Mouse (Mus musculus) midbrain, embryonic 12.5 days (tissue): ENCODE data around the gene Zfp94. TPM values are rescaled to one million over a fixed set of nuclear protein-coding genes. Genes with fewer than 3 reads are reported as not detected.
A peak's percentile ranks its signal among the peaks of the same experiment; 100 is the strongest.

ENCODE experiments used
- ATAC-seq: fragments of 200-750 bp; cut with Nextera tagmentation; 2 replicates; pipeline ENCODE4 v1.8.0; 2017; ENCODE audit warnings: low read depth, moderate TSS enrichment, moderate library complexity; ENCODE audit not compliant: low FRiP score
- H3K27ac ChIP-seq: fragments of 300-500 bp; sonication (generic); replicated peaks from 2 replicates; pipeline ENCODE4 v1.5.1; 2016; ENCODE audit warnings: mild to moderate bottlenecking
- H3K27me3 ChIP-seq: fragments of 300-500 bp; sonication (generic); 2 replicates; pipeline ENCODE4 v1.6.1; 2016; ENCODE audit warnings: mild to moderate bottlenecking
- H3K36me3 ChIP-seq: fragments of 300-500 bp; sonication (generic); 2 replicates; pipeline ENCODE4 v1.6.1; 2016
- H3K4me1 ChIP-seq: fragments of 300-500 bp; sonication (generic); 2 replicates; pipeline ENCODE4 v1.6.1; 2016
- H3K4me2 ChIP-seq: fragments of 300-500 bp; sonication (generic); replicated peaks from 2 replicates; pipeline ENCODE4 v1.6.1; 2016; ENCODE audit warnings: mild to moderate bottlenecking, moderate library complexity
- H3K4me3 ChIP-seq: fragments of 300-500 bp; sonication (generic); 2 replicates; pipeline ENCODE4 v1.5.1; 2016; ENCODE audit warnings: mild to moderate bottlenecking
- H3K9ac ChIP-seq: fragments of 300-500 bp; sonication (generic); replicated peaks from 2 replicates; pipeline ENCODE4 v1.6.1; 2016; ENCODE audit warnings: mild to moderate bottlenecking, moderate library complexity
- H3K9me3 ChIP-seq: fragments of 300-500 bp; sonication (generic); 2 replicates; pipeline ENCODE4 v1.6.1; 2016; ENCODE audit warnings: mild to moderate bottlenecking
- WGBS: fragments of 180-500 bp; shearing (Covaris S2); methylation state at CpG from one replicate; pipeline ENCODE4 v1.1.7; 2016; 5-methylcytosine and 5-hydroxymethylcytosine counted together
- polyA plus RNA-seq: library from polyadenylated mRNA; unstranded; fragments of >200 nt; fragmentation: Nextera tagmentation; extraction: Ambion mirVana; gene quantifications from 2 replicates; pipeline ENCODE4 v1.2.1, GENCODE M21; 2016

The Zfp94 gene
- polyA plus RNA-seq: 16.6 and 18.1 TPM in 2 replicates

DNA sequence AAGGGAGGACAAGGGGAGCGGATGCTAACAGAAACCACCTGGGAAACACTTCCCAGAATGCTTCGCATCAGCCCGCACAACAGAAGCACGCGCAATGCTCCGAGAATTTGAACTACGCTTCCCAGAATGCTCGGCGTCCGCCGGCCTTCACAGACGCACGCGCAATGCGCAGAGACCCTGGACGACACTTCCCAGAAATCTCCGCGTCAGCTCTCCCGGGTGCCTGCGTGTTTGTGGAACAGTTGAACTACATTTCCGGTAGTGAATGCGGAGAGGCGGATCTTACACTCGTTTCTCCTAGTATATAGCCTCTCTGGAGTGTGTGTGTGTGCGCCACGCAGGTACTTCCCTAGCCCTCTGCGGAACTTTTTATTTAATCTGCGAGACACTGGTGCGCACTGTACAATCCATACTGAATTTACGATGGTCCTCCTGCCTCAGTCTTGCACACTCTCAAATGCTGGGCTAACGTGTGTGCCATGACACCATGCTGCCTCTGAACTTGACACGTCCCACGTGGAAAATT is at the start of gene Zfp94:
Gene Zfp94 (minus strand): TSS at position 100 of the 526 bp plus-strand sequence.
- Histone ChIP-seq H3K4me3 (peak within 1 kb of the TSS; percentile 67), H3K27me3 (0 out of 2 replicates have a peak, but pooled peaks cover 10% of the 10 kb centered on the region), H3K4me2 (peak within 1 kb of the TSS; percentile 83), H3K9ac (peak within 1 kb of the TSS; percentile 77), H3K4me1 (peaks cover 9% of the 10 kb centered on the region), H3K27ac (peak within 1 kb of the TSS; percentile 73), H3K9me3 (no peaks in the 10 kb centered on the region), H3K36me3 (peaks cover 16% of the 10 kb centered on the region)
- ATAC-seq: peak; percentile 94
- WGBS: under 1% methylated on average over 33 of the region's 33 CpGs

DNA sequence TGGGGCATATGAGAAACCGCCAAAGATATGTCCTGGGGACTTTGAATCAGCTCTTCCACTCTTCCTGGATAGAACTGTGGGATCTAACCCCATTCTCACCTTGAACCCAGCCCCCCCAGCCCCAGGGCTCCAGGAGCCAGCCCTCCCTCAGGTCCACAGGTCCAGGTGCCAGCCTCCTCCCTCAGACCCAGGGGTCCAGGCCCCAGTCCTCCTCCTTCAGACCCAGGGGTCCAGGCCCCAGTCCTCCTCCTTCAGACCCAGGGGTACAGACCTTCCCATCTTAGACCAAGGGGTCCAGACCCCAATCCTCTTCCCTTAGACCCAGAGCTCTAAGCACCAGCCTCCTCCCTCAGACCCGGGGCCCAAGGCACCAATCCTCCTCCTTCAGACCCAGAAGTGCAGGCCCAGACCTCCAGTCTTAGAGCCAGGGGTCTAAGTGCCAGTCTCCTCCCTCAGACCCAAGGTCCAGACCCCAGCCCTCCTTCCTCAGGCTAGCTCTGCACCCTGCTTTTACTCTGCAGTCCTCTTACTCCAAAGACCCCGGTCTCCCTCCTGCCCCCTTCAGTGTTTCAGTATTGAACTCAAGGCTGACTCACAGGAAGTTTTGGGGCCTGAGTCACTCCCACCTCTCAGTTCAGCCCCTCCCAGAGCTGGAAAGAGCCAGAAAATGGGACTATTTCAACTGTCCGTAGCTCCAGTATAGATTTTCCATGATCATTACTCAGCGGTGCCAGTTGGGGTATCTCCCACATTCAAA is 49.0 kb upstream of the Zfp94 start:
- Histone ChIP-seq H3K4me2 (no peak overlapping the region), H3K27me3 (peaks cover 16% of the 10 kb centered on the region), H3K4me1 (no peaks in the 10 kb centered on the region), H3K9ac (no peak overlapping the region), H3K4me3 (no peak overlapping the region), H3K27ac (no peak overlapping the region), H3K36me3 (no peaks in the 10 kb centered on the region), H3K9me3 (no peaks in the 10 kb centered on the region)
- ATAC-seq: peak; percentile 55; the same call in 1 of the 2 replicates
- 81% methylated on average over 5 of the region's 5 CpGs for WGBS

DNA sequence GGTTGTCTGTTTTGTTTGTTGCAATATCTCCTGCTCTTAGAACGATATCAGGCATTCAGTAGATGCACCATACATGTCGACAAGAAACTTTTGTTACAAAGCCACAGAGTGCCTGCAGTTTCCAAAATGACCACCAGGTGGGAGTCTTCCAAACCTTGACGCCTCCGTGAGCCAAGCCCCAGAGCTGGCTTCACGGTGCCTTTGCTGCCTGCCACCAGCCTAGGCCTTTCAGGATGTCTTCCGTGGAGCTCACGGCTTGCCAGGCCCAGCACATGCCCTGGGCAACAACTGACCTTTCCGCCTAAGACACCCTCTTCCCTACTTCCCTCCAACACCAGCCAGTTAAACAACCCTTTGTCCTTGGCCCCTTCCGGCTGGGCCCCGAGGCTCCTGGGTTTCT is 48.4 kb upstream of the Zfp94 start:
- 27% methylated on average over 10 of the region's 10 CpGs for WGBS

DNA sequence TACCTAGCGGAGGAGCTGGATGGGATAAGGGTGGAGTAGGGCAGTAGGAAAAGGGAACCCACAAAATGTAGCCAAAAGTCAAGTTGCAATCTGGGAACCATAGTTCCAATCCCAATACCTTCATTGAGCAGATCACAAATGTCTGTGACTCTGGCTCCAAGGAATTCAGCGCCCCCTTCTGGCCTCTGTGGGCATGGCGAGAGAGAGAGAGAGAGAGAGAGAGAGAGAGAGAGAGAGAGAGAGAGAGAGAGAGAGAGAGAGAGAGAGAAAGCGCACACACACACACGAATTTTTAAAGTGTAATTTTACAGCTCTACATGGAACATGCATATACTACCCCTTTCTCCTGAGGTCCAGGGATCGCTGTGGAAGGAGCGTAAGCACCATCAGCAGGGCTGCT is 46.8 kb upstream of the Zfp94 start:
- H3K36me3 ChIP-seq: no peaks in the 10 kb centered on the region
- WGBS: 31% methylated on average over 6 of the region's 7 CpGs
- no peak overlapping the region for H3K9ac ChIP-seq
- no peak overlapping the region for H3K4me3 ChIP-seq
- H3K4me1 ChIP-seq: no peaks in the 10 kb centered on the region
- no peak overlapping the region for H3K4me2 ChIP-seq
- no peaks in the 10 kb centered on the region for H3K9me3 ChIP-seq
- H3K27me3 ChIP-seq: peaks cover 13% of the 10 kb centered on the region
- no peak overlapping the region for H3K27ac ChIP-seq
- ATAC-seq: no peak

More for the DNA sequence above, 48.4 kb upstream of the Zfp94 start:
- H3K27ac ChIP-seq: no peak overlapping the region
- H3K9ac ChIP-seq: no peak overlapping the region
- peak; percentile 78; the same call in 1 of the 2 replicates for ATAC-seq
- H3K4me1 ChIP-seq: no peaks in the 10 kb centered on the region
- no peak overlapping the region for H3K4me3 ChIP-seq
- H3K4me2 ChIP-seq: no peak overlapping the region
- peaks cover 13% of the 10 kb centered on the region for H3K27me3 ChIP-seq
- H3K9me3 ChIP-seq: no peaks in the 10 kb centered on the region
- no peaks in the 10 kb centered on the region for H3K36me3 ChIP-seq

DNA sequence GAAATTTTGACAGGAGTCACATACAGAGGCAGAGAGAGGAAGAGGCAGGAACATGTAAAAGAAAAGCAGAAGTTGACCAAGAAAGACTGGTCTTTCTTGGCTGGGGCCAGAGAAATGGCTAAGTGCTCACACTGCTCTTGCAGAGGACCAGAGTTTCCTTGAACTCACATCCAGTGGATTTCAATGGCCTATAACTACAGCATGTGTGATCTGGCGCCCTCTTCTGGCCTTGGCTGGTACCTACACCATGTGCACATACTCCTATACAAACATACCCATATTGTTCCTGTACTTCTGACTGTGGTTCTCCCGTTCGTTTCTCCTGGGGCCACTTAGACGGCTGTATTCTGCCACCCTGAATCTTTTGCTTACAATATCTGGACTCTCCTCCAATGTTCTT is 44.5 kb upstream of the Zfp94 start:
- peaks cover 13% of the 10 kb centered on the region for H3K27me3 ChIP-seq
- no peak for ATAC-seq
- H3K9ac ChIP-seq: no peak overlapping the region
- H3K36me3 ChIP-seq: no peaks in the 10 kb centered on the region
- no peak overlapping the region for H3K27ac ChIP-seq
- no peak overlapping the region for H3K4me3 ChIP-seq
- H3K9me3 ChIP-seq: no peaks in the 10 kb centered on the region
- no peaks in the 10 kb centered on the region for H3K4me1 ChIP-seq
- WGBS: 67% methylated on average over 4 of the region's 4 CpGs
- no peak overlapping the region for H3K4me2 ChIP-seq

DNA sequence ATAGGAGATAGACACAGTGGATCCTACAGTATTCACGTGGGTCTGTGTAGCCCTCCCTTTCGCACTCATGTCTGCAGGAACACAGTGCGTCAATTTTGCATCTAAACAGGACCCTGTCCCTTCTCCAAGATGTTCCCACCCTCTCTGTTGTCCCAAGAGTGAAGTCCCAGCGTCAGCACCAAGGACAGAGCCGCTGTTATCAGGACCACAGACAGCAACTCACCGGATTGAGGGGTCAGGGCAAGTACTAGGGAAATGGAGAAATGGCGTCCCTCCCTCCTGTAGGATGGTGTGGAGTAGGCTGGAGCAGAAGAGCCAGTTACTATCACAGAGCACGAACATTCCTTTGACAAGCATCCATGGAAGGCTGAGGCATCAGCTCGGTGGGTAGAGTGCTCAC is 42.8 kb upstream of the Zfp94 start:
- no peak overlapping the region for H3K4me3 ChIP-seq
- no peak for ATAC-seq
- no peak overlapping the region for H3K9ac ChIP-seq
- H3K27ac ChIP-seq: no peak overlapping the region
- H3K36me3 ChIP-seq: no peaks in the 10 kb centered on the region
- H3K27me3 ChIP-seq: peaks cover 13% of the 10 kb centered on the region
- H3K4me1 ChIP-seq: no peaks in the 10 kb centered on the region
- no peak overlapping the region for H3K4me2 ChIP-seq
- no peaks in the 10 kb centered on the region for H3K9me3 ChIP-seq
- 28% methylated on average over 9 of the region's 9 CpGs for WGBS

DNA sequence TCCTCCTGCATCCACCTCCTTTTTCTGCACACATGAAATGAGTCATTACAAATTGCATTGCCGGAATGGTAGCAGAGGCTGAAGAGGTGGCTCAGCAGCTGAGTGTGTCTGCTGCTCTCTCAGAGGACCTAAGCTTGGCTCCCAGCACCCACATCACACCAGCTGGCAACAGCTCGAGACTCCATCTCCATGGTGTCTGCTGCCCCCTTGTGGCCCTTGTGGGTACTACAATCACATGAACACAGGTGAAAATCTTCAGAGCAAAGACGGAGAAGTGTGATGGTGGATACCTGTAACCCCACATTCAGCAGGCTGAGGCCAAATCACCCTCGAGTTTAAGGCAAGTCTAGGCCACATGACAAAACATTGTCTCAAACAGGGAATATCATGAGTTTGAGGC is 41.4 kb upstream of the Zfp94 start:
- Histone ChIP-seq H3K4me1 (no peaks in the 10 kb centered on the region), H3K27ac (no peak overlapping the region), H3K4me2 (no peak overlapping the region), H3K9ac (no peak overlapping the region), H3K4me3 (no peak overlapping the region), H3K9me3 (no peaks in the 10 kb centered on the region), H3K36me3 (no peaks in the 10 kb centered on the region), H3K27me3 (peaks cover 7% of the 10 kb centered on the region)
- 55% methylated on average over 4 of the region's 4 CpGs for WGBS
- ATAC-seq: no peak

DNA sequence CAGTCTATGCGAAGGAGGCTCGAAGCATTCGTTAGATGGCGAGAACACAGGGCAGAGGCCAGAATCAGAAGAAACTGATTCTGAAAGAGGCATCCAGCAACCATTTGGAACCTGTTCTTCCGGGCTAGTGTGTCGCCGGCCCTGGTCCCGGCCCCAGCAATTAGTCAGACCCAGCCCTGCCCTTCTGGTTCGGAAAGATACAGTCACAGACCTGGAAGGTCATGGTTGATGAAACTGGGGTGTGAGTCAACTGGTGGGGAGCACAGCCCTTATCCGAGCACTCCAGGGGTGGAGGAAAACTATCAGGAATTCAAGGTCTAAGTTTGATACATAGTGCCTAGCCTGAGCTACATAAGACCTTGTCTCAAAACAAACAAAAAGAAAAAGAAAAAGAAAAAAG is 39.6 kb upstream of the Zfp94 start:
- no peak overlapping the region for H3K9ac ChIP-seq
- H3K4me2 ChIP-seq: no peak overlapping the region
- WGBS: 83% methylated on average over 10 of the region's 10 CpGs
- H3K4me1 ChIP-seq: no peaks in the 10 kb centered on the region
- no peak for ATAC-seq
- no peak overlapping the region for H3K27ac ChIP-seq
- no peaks in the 10 kb centered on the region for H3K9me3 ChIP-seq
- H3K27me3 ChIP-seq: 0 out of 2 replicates have a peak, but pooled peaks cover 4% of the 10 kb centered on the region
- no peaks in the 10 kb centered on the region for H3K36me3 ChIP-seq
- no peak overlapping the region for H3K4me3 ChIP-seq

DNA sequence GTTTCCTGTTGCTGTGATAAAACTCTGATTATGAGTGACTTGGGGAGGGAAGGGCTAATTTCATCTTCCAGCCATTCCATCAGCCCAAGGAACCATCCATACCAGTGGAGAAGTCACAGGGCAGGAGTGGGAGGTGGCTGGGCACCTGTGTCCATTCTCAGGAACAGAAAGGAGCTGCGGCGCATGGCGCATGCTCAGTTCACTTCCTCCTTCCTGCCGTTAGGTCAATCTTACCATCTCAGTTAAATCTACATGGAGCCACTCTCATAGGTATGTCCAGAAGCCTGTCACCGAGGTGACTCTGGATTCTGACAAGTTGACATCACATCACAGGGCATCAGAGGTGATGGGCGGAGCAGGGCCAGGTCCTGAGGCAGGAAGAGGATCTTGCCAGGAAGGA is 39.2 kb upstream of the Zfp94 start:
- no peak overlapping the region for H3K27ac ChIP-seq
- no peak for ATAC-seq
- no peaks in the 10 kb centered on the region for H3K9me3 ChIP-seq
- no peak overlapping the region for H3K4me2 ChIP-seq
- H3K9ac ChIP-seq: no peak overlapping the region
- 89% methylated on average over 6 of the region's 6 CpGs for WGBS
- 0 out of 2 replicates have a peak, but pooled peaks cover 4% of the 10 kb centered on the region for H3K27me3 ChIP-seq
- H3K4me3 ChIP-seq: no peak overlapping the region
- H3K36me3 ChIP-seq: no peaks in the 10 kb centered on the region
- H3K4me1 ChIP-seq: no peaks in the 10 kb centered on the region

DNA sequence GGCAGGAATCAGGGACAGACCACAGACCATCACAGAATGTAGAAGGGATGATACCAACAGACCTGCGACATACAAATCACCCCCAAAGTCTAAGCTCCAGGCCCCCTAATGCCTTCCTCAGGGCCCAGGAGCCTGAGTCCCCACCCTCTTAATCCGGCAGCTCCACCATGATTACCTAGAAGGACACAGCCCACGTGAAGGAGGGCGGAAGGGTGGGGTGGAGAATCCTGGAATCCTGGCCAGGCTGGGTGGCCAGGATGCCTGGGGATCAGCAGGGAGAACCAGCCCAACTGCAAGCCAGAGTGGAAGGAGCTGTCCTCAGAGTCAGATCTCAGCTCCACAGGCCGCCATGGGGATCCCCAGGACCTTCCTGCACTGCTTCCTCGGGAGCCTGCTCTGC is 32.4 kb upstream of the Zfp94 start, which contains the start of gene Lypd5:
Gene Lypd5 (plus strand): TSS at position 301 of the 400 bp plus-strand sequence.
- H3K27ac ChIP-seq: no peak within 1 kb of the TSS
- no peaks in the 10 kb centered on the region for H3K4me1 ChIP-seq
- no peaks in the 10 kb centered on the region for H3K36me3 ChIP-seq
- H3K4me3 ChIP-seq: no peak within 1 kb of the TSS
- 45% methylated on average over 6 of the region's 6 CpGs for WGBS
- no peak for ATAC-seq
- H3K9me3 ChIP-seq: no peaks in the 10 kb centered on the region
- H3K4me2 ChIP-seq: no peak within 1 kb of the TSS
- H3K9ac ChIP-seq: no peak within 1 kb of the TSS
- 0 out of 2 replicates have a peak, but pooled peaks cover 4% of the 10 kb centered on the region for H3K27me3 ChIP-seq

DNA sequence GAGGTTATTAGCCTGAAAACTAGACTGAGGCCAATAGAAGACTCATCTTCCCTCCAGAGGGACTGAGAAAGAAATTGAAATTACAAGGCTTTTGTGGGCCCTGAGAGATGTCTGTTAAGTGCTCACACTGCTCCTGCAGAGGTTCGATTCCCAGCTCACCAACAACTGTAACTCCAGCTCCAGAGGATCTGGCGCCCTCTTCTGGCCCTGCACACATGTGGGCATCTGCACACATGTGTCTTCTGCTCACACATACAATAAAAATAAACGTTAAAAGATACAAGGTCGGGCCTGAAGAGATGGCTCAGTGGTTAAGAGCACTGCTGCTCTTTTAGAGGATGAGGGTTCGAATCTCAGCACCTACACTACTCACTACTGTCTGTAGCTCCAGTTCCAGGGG is 30.0 kb upstream of the Zfp94 start:
- H3K9me3 ChIP-seq: no peaks in the 10 kb centered on the region

DNA sequence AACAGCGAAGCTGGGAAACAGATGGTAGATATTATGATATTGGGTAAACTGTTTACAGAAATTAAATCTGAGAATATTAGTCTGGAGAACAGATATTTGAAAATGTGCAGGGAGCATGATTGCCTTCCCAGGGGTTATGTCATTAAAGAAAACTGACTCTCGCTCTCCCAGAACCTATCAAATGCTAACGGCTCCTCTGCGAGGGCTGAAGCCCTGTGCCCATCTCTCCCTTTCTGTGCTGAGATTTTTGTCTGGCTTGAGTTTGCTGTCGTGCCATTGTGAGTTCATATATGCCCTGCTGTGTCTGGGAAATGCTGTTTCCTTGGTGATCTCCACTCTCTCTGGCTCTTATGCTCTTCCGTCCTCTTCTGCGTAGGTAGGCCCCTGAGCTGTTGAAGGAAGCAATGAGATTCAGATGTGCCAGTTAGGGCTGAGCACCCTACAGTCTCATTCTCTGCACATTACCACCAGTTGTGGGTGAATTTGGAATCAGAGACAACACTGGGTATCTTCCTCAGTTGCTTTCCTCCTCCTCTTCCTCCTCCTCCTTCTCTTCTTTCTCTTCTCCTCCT is 27.3 kb upstream of the Zfp94 start:
- Histone ChIP-seq H3K36me3 (no peaks in the 10 kb centered on the region), H3K27ac (no peak overlapping the region), H3K4me1 (no peaks in the 10 kb centered on the region), H3K9ac (no peak overlapping the region), H3K9me3 (0 out of 2 replicates have a peak, but pooled peaks cover 5% of the 10 kb centered on the region), H3K27me3 (no peaks in the 10 kb centered on the region), H3K4me3 (no peak overlapping the region), H3K4me2 (no peak overlapping the region)
- WGBS: 78% methylated on average over 7 of the region's 7 CpGs
- ATAC-seq: no peak

More for the DNA sequence above, 30.0 kb upstream of the Zfp94 start:
- no peaks in the 10 kb centered on the region for H3K4me1 ChIP-seq
- no peaks in the 10 kb centered on the region for H3K36me3 ChIP-seq
- no peak overlapping the region for H3K9ac ChIP-seq
- 0 out of 2 replicates have a peak, but pooled peaks cover 3% of the 10 kb centered on the region for H3K27me3 ChIP-seq
- no peak overlapping the region for H3K27ac ChIP-seq
- H3K4me2 ChIP-seq: no peak overlapping the region
- H3K4me3 ChIP-seq: no peak overlapping the region
- 63% methylated on average over 5 of the region's 5 CpGs for WGBS
- no peak for ATAC-seq
